Mouse (Mus musculus): Measurements from ENCODE around the gene Aldh16a1. TPM values are rescaled to one million over a fixed set of nuclear protein-coding genes. Genes with fewer than 3 reads are reported as not detected.
"Not testable (repeated sequence)": the region's sequence is repeated elsewhere in the genome, so short reads cannot be mapped to it uniquely, and the experiment has no call there.

The Aldh16a1 gene
- polyA plus RNA-seq, 2 experiments, result 40.0 to 45.6 TPM

- H3K4me3 ChIP-seq (replicated peaks; ENCODE audit: low read length), result no peak overlapping the region
- 23% methylated on average over 7 of the region's 7 CpGs for WGBS
- H3K4me2 ChIP-seq (replicated peaks; ENCODE audit: low read depth, low read length, severe bottlenecking), result no peak overlapping the region
- H3K9me3 ChIP-seq (ENCODE audit: control insufficient read depth, low read length), result no peaks in the 10 kb centered on the region
- no peak overlapping the region for H3K27ac ChIP-seq (replicated peaks; ENCODE audit: low read depth, low read length)
- no peak for ATAC-seq (ENCODE audit: low FRiP score, low read depth)
- no peak for DNase-seq (ENCODE audit: low spot score)
- no peaks in the 10 kb centered on the region for H3K36me3 ChIP-seq (ENCODE audit: control insufficient read depth, insufficient read depth, low read length)
- H3K9ac ChIP-seq (ENCODE audit: low read depth, low read length, severe bottlenecking), result no peak overlapping the region
- TF ChIP-seq POLR2A (IDR thresholded peaks at IDR 0.05; ENCODE audit: borderline replicate concordance, extremely low read depth, insufficient read depth, insufficient read length), result no peak
- no peaks in the 10 kb centered on the region for H3K4me1 ChIP-seq (ENCODE audit: control insufficient read depth, insufficient read depth, low read length)
- H3K27me3 ChIP-seq (ENCODE audit: control insufficient read depth, insufficient read depth, low read length), result peaks cover 96% of the 10 kb centered on the region
Observed at GRCm38 (mm10) chr7:45178550-45178949, 24.2 kb upstream of the Aldh16a1 start.

DNA sequence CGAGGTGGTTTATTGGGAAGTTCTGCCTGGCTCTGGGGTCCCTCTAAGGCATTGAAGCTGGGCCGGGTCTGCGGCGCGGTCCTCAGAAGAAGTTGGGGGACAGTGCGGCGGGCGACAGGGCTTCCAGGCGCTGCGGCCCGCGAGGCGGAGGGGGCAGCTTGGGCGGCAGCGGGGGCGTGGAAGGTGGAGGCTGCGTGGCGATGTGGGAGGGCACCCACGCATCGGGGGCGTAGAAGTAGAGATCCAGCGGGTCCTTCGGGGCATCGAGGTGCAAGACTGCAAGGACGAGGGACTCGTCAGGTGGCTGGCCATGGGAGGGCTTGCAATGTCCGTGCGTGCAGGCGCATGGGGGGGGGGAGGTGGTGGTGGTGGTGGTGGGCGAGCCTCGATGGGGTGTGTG, 22.0 kb upstream of the Aldh16a1 start:
- Histone ChIP-seq H3K9me3 (ENCODE audit: control insufficient read depth, low read length) (no peaks in the 10 kb centered on the region), H3K27me3 (ENCODE audit: control insufficient read depth, insufficient read depth, low read length) (peaks cover 74% of the 10 kb centered on the region), H3K4me3 (replicated peaks; ENCODE audit: low read length) (peak overlapping the region; percentile 22), H3K27ac (replicated peaks; ENCODE audit: low read depth, low read length) (no peak overlapping the region), H3K4me1 (ENCODE audit: control insufficient read depth, insufficient read depth, low read length) (no peaks in the 10 kb centered on the region), H3K4me2 (replicated peaks; ENCODE audit: low read depth, low read length, severe bottlenecking) (peak overlapping the region; percentile 35), H3K9ac (ENCODE audit: low read depth, low read length, severe bottlenecking) (0 out of 2 replicates have a peak overlapping the region, but pooled peaks have one; percentile 7), H3K36me3 (ENCODE audit: control insufficient read depth, insufficient read depth, low read length) (no peaks in the 10 kb centered on the region)
- WGBS, result 4% methylated on average over 28 of the region's 31 CpGs
- TF ChIP-seq POLR2A (IDR thresholded peaks at IDR 0.05; ENCODE audit: borderline replicate concordance, extremely low read depth, insufficient read depth, insufficient read length), result no peak
- DNase-seq (ENCODE audit: low spot score) (no peak), ATAC-seq (ENCODE audit: low FRiP score, low read depth) (no peak)

DNA sequence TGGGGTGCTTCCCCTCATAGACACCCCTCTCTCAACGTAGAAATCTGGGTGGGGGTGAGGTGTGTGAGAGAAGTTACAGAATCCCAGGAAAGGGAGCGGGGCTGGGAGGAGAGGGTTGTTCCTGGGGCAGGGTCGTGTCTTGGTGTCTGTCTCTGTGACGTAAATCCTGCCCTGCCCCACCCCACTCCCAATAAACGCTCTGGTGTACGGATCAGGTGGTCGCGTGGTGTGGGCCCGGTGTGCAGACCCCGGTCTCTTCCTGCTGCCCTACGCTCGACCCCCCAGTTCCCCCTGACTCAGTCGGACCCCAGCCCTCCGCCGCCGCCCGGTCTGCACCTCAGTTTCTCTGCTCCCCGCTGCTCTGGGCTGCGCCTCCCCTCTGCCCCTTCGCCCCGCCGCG, 21.5 kb upstream of the Aldh16a1 start:
- Histone ChIP-seq H3K9me3 (ENCODE audit: control insufficient read depth, low read length) (no peaks in the 10 kb centered on the region), H3K4me2 (replicated peaks; ENCODE audit: low read depth, low read length, severe bottlenecking) (peak overlapping the region; percentile 35), H3K4me1 (ENCODE audit: control insufficient read depth, insufficient read depth, low read length) (no peaks in the 10 kb centered on the region), H3K4me3 (replicated peaks; ENCODE audit: low read length) (peak overlapping the region; percentile 22), H3K9ac (ENCODE audit: low read depth, low read length, severe bottlenecking) (peak overlapping the region; percentile 7; the same call in 1 of the 2 replicates), H3K27me3 (ENCODE audit: control insufficient read depth, insufficient read depth, low read length) (peaks cover 70% of the 10 kb centered on the region), H3K36me3 (ENCODE audit: control insufficient read depth, insufficient read depth, low read length) (no peaks in the 10 kb centered on the region), H3K27ac (replicated peaks; ENCODE audit: low read depth, low read length) (no peak overlapping the region)
- DNase-seq (ENCODE audit: low spot score) (no peak), ATAC-seq (ENCODE audit: low FRiP score, low read depth) (no peak)
- 1% methylated on average over 22 of the region's 23 CpGs for WGBS
- TF ChIP-seq POLR2A (IDR thresholded peaks at IDR 0.05; ENCODE audit: borderline replicate concordance, extremely low read depth, insufficient read depth, insufficient read length), result no peak

DNA sequence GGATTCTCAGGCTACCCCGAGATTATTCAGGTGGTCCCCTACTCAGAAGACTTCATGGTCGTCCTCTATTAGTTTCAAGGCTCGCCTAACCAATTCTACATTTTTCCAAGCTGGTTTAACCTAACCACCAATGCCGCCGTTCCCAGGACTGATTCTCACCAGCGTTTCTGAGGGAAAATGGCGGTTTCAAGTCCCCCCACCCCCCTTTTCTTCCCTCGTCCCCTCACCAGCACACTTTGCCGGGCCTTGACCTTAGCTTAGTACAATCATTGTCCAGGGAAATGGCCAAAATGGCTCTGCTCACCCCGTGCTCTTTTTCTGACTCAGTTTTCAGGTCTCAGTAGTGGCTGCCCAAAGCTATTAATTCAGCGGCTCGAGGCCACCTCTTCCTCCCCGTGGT, 21.0 kb upstream of the Aldh16a1 start:
- WGBS, result 4% methylated on average over 13 of the region's 13 CpGs
- Histone ChIP-seq H3K4me3 (replicated peaks; ENCODE audit: low read length) (no peak overlapping the region), H3K4me2 (replicated peaks; ENCODE audit: low read depth, low read length, severe bottlenecking) (no peak overlapping the region), H3K9ac (ENCODE audit: low read depth, low read length, severe bottlenecking) (no peak overlapping the region), H3K27ac (replicated peaks; ENCODE audit: low read depth, low read length) (no peak overlapping the region), H3K36me3 (ENCODE audit: control insufficient read depth, insufficient read depth, low read length) (no peaks in the 10 kb centered on the region), H3K27me3 (ENCODE audit: control insufficient read depth, insufficient read depth, low read length) (peaks cover 65% of the 10 kb centered on the region), H3K9me3 (ENCODE audit: control insufficient read depth, low read length) (peaks cover 3% of the 10 kb centered on the region; the same call in 1 of the 2 replicates), H3K4me1 (ENCODE audit: control insufficient read depth, insufficient read depth, low read length) (no peaks in the 10 kb centered on the region)
- ATAC-seq (ENCODE audit: low FRiP score, low read depth) (no peak), DNase-seq (ENCODE audit: low spot score) (no peak)
- no peak for TF ChIP-seq POLR2A (IDR thresholded peaks at IDR 0.05; ENCODE audit: borderline replicate concordance, extremely low read depth, insufficient read depth, insufficient read length)

- 5% methylated on average over 24 of the region's 29 CpGs for WGBS
- no peaks in the 10 kb centered on the region for H3K4me1 ChIP-seq (ENCODE audit: control insufficient read depth, insufficient read depth, low read length)
- no peak for TF ChIP-seq POLR2A (IDR thresholded peaks at IDR 0.05; ENCODE audit: borderline replicate concordance, extremely low read depth, insufficient read depth, insufficient read length)
- no peak overlapping the region for H3K9ac ChIP-seq (ENCODE audit: low read depth, low read length, severe bottlenecking)
- no peak for DNase-seq (ENCODE audit: low spot score)
- H3K36me3 ChIP-seq (ENCODE audit: control insufficient read depth, insufficient read depth, low read length), result no peaks in the 10 kb centered on the region
- 0 out of 2 replicates have a peak overlapping the region, but pooled peaks have one; percentile 10 for H3K4me2 ChIP-seq (replicated peaks; ENCODE audit: low read depth, low read length, severe bottlenecking)
- H3K27ac ChIP-seq (replicated peaks; ENCODE audit: low read depth, low read length), result no peak overlapping the region
- no peak overlapping the region for H3K4me3 ChIP-seq (replicated peaks; ENCODE audit: low read length)
- H3K27me3 ChIP-seq (ENCODE audit: control insufficient read depth, insufficient read depth, low read length), result peaks cover 61% of the 10 kb centered on the region
- peaks cover 9% of the 10 kb centered on the region for H3K9me3 ChIP-seq (ENCODE audit: control insufficient read depth, low read length)
- ATAC-seq (ENCODE audit: low FRiP score, low read depth), result no peak
Observed at GRCm38 (mm10) chr7:45174567-45175280, 20.3 kb upstream of the Aldh16a1 start.

DNA sequence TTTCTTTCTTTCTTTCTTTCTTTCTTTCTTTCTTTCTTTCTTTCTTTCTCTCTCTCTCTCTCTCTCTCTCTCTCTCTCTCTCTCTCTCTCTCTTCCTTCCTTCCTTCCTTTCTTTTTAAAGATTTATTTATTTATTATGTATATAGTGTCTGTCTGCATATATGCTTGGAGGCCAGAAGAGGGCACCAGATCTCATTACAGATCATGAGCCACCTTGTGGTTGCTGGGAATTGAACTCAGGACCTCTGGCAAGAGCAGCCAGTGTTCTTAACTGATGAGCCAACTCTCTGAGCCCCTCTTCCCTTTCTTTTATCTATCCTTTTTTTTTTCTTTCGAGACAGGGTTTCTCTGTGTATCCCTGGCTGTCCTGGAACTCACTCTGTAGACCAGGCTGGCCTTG, 19.4 kb upstream of the Aldh16a1 start:
- not testable (repeated sequence) for H3K4me3 ChIP-seq (replicated peaks; ENCODE audit: low read length); H3K9ac ChIP-seq (ENCODE audit: low read depth, low read length, severe bottlenecking); H3K4me2 ChIP-seq (replicated peaks; ENCODE audit: low read depth, low read length, severe bottlenecking); H3K36me3 ChIP-seq (ENCODE audit: control insufficient read depth, insufficient read depth, low read length); H3K27ac ChIP-seq (replicated peaks; ENCODE audit: low read depth, low read length); H3K4me1 ChIP-seq (ENCODE audit: control insufficient read depth, insufficient read depth, low read length); ATAC-seq (ENCODE audit: low FRiP score, low read depth); DNase-seq (ENCODE audit: low spot score)
- 67% methylated on average over 1 of the region's 1 CpGs for WGBS
- Histone ChIP-seq H3K27me3 (ENCODE audit: control insufficient read depth, insufficient read depth, low read length) (peaks cover 63% of the 10 kb centered on the region), H3K9me3 (ENCODE audit: control insufficient read depth, low read length) (peaks cover 19% of the 10 kb centered on the region)
